Mouse (Mus musculus): ENCODE data around the gene Arhgap25. TPM values are rescaled to one million over a fixed set of nuclear protein-coding genes. Genes with fewer than 3 reads are reported as not detected.
"Not testable (repeated sequence)": the region's sequence is repeated elsewhere in the genome, so short reads cannot be mapped to it uniquely, and the experiment has no call there.

Arhgap25 gene
- polyA plus RNA-seq, 1 experiment from 2014 or later = 1.2 TPM

- no peak for DNase-seq (ENCODE audit: low spot score)
- Histone ChIP-seq H3K36me3 (ENCODE audit: control insufficient read depth, insufficient read depth, low read length) (no peaks in the 10 kb centered on the region), H3K27ac (ENCODE audit: low read depth, low read length) (no peak overlapping the region), H3K4me1 (ENCODE audit: control insufficient read depth, insufficient read depth, low read length) (peaks cover 1% of the 10 kb centered on the region; the same call in 1 of the 2 replicates), H3K4me3 (ENCODE audit: low read depth, low read length) (no peak overlapping the region), H3K4me2 (ENCODE audit: low read length) (no peak overlapping the region), H3K9ac (ENCODE audit: low read length) (no peak overlapping the region), H3K27me3 (replicated peaks; ENCODE audit: control insufficient read depth, insufficient read depth, low read length) (no peaks in the 10 kb centered on the region), H3K9me3 (replicated peaks; ENCODE audit: control insufficient read depth, low read length) (no peaks in the 10 kb centered on the region)
- no peak for ATAC-seq
- 93% methylated on average over 6 of the region's 6 CpGs for WGBS
These were observed 5.1 kb downstream of the Arhgap25 start for GRCm38 (mm10) chr6:87527846-87528557.

GRCm38 (mm10) chr6:87527366-87527765 lies 5.7 kb downstream of the Arhgap25 start:
- no peak for DNase-seq (ENCODE audit: low spot score)
- H3K9ac ChIP-seq (ENCODE audit: low read length) = no peak overlapping the region
- no peaks in the 10 kb centered on the region for H3K27me3 ChIP-seq (replicated peaks; ENCODE audit: control insufficient read depth, insufficient read depth, low read length)
- H3K4me2 ChIP-seq (ENCODE audit: low read length) = no peak overlapping the region
- 94% methylated on average over 4 of the region's 4 CpGs for WGBS
- H3K4me1 ChIP-seq (ENCODE audit: control insufficient read depth, insufficient read depth, low read length) = no peaks in the 10 kb centered on the region; the same call in 1 of the 2 replicates
- H3K4me3 ChIP-seq (ENCODE audit: low read depth, low read length) = no peak overlapping the region
- no peaks in the 10 kb centered on the region for H3K9me3 ChIP-seq (replicated peaks; ENCODE audit: control insufficient read depth, low read length)
- H3K27ac ChIP-seq (ENCODE audit: low read depth, low read length) = no peak overlapping the region
- no peaks in the 10 kb centered on the region for H3K36me3 ChIP-seq (ENCODE audit: control insufficient read depth, insufficient read depth, low read length)
- ATAC-seq = no peak

GRCm38 (mm10) chr6:87525126-87525525 lies 7.9 kb downstream of the Arhgap25 start:
- no peaks in the 10 kb centered on the region; the same call in 1 of the 2 replicates for H3K4me1 ChIP-seq (ENCODE audit: control insufficient read depth, insufficient read depth, low read length)
- H3K36me3 ChIP-seq (ENCODE audit: control insufficient read depth, insufficient read depth, low read length) = no peaks in the 10 kb centered on the region
- no peak for DNase-seq (ENCODE audit: low spot score)
- H3K27ac ChIP-seq (ENCODE audit: low read depth, low read length) = no peak overlapping the region
- no peak overlapping the region for H3K9ac ChIP-seq (ENCODE audit: low read length)
- no peak overlapping the region for H3K4me3 ChIP-seq (ENCODE audit: low read depth, low read length)
- no peak overlapping the region for H3K4me2 ChIP-seq (ENCODE audit: low read length)
- H3K9me3 ChIP-seq (replicated peaks; ENCODE audit: control insufficient read depth, low read length) = no peaks in the 10 kb centered on the region
- WGBS = 94% methylated on average over 10 of the region's 10 CpGs
- no peaks in the 10 kb centered on the region for H3K27me3 ChIP-seq (replicated peaks; ENCODE audit: control insufficient read depth, insufficient read depth, low read length)
- no peak for ATAC-seq

- H3K4me2 ChIP-seq (ENCODE audit: low read length) = no peak overlapping the region
- ATAC-seq (no peak), DNase-seq (ENCODE audit: low spot score) (no peak)
- no peaks in the 10 kb centered on the region for H3K27me3 ChIP-seq (replicated peaks; ENCODE audit: control insufficient read depth, insufficient read depth, low read length)
- no peak overlapping the region for H3K4me3 ChIP-seq (ENCODE audit: low read depth, low read length)
- WGBS = 96% methylated on average over 4 of the region's 4 CpGs
- no peak overlapping the region for H3K27ac ChIP-seq (ENCODE audit: low read depth, low read length)
- no peaks in the 10 kb centered on the region for H3K36me3 ChIP-seq (ENCODE audit: control insufficient read depth, insufficient read depth, low read length)
- no peaks in the 10 kb centered on the region; the same call in 1 of the 2 replicates for H3K4me1 ChIP-seq (ENCODE audit: control insufficient read depth, insufficient read depth, low read length)
- H3K9ac ChIP-seq (ENCODE audit: low read length) = no peak overlapping the region
- H3K9me3 ChIP-seq (replicated peaks; ENCODE audit: control insufficient read depth, low read length) = no peaks in the 10 kb centered on the region
These were observed 8.8 kb downstream of the Arhgap25 start for GRCm38 (mm10) chr6:87524281-87524680.

GRCm38 (mm10) chr6:87523736-87524135 lies 9.3 kb downstream of the Arhgap25 start:
- Histone ChIP-seq H3K9me3 (replicated peaks; ENCODE audit: control insufficient read depth, low read length) (no peaks in the 10 kb centered on the region), H3K4me1 (ENCODE audit: control insufficient read depth, insufficient read depth, low read length) (no peaks in the 10 kb centered on the region; the same call in 1 of the 2 replicates), H3K4me3 (ENCODE audit: low read depth, low read length) (no peak overlapping the region), H3K4me2 (ENCODE audit: low read length) (no peak overlapping the region), H3K36me3 (ENCODE audit: control insufficient read depth, insufficient read depth, low read length) (no peaks in the 10 kb centered on the region), H3K9ac (ENCODE audit: low read length) (no peak overlapping the region), H3K27me3 (replicated peaks; ENCODE audit: control insufficient read depth, insufficient read depth, low read length) (no peaks in the 10 kb centered on the region), H3K27ac (ENCODE audit: low read depth, low read length) (no peak overlapping the region)
- DNase-seq (ENCODE audit: low spot score) (no peak), ATAC-seq (no peak)
- WGBS = 48% methylated on average over 7 of the region's 7 CpGs

- WGBS = 78% methylated on average over 2 of the region's 2 CpGs
- DNase-seq (ENCODE audit: low spot score) = no peak
- no peak overlapping the region for H3K27ac ChIP-seq (ENCODE audit: low read depth, low read length)
- H3K4me1 ChIP-seq (ENCODE audit: control insufficient read depth, insufficient read depth, low read length) = no peaks in the 10 kb centered on the region; the same call in 1 of the 2 replicates
- no peaks in the 10 kb centered on the region for H3K9me3 ChIP-seq (replicated peaks; ENCODE audit: control insufficient read depth, low read length)
- no peak for ATAC-seq
- H3K4me3 ChIP-seq (ENCODE audit: low read depth, low read length) = no peak overlapping the region
- H3K4me2 ChIP-seq (ENCODE audit: low read length) = no peak overlapping the region
- no peaks in the 10 kb centered on the region for H3K27me3 ChIP-seq (replicated peaks; ENCODE audit: control insufficient read depth, insufficient read depth, low read length)
- no peak overlapping the region for H3K9ac ChIP-seq (ENCODE audit: low read length)
- no peaks in the 10 kb centered on the region for H3K36me3 ChIP-seq (ENCODE audit: control insufficient read depth, insufficient read depth, low read length)
These were observed 10.0 kb downstream of the Arhgap25 start for GRCm38 (mm10) chr6:87523085-87523484.

- H3K27ac ChIP-seq (ENCODE audit: low read depth, low read length) = no peak overlapping the region
- no peaks in the 10 kb centered on the region for H3K9me3 ChIP-seq (replicated peaks; ENCODE audit: control insufficient read depth, low read length)
- no peak overlapping the region for H3K4me3 ChIP-seq (ENCODE audit: low read depth, low read length)
- H3K36me3 ChIP-seq (ENCODE audit: control insufficient read depth, insufficient read depth, low read length) = no peaks in the 10 kb centered on the region
- 28% methylated on average over 3 of the region's 3 CpGs for WGBS
- no peak overlapping the region for H3K4me2 ChIP-seq (ENCODE audit: low read length)
- ATAC-seq = no peak
- DNase-seq (ENCODE audit: low spot score) = peak; percentile 44
- H3K9ac ChIP-seq (ENCODE audit: low read length) = no peak overlapping the region
- no peaks in the 10 kb centered on the region for H3K27me3 ChIP-seq (replicated peaks; ENCODE audit: control insufficient read depth, insufficient read depth, low read length)
- no peaks in the 10 kb centered on the region; the same call in 1 of the 2 replicates for H3K4me1 ChIP-seq (ENCODE audit: control insufficient read depth, insufficient read depth, low read length)
These were observed 10.8 kb downstream of the Arhgap25 start for GRCm38 (mm10) chr6:87522236-87522635.

- DNase-seq (ENCODE audit: low spot score); H3K4me2 ChIP-seq (ENCODE audit: low read length); H3K27me3 ChIP-seq (replicated peaks; ENCODE audit: control insufficient read depth, insufficient read depth, low read length); ATAC-seq; H3K4me1 ChIP-seq (ENCODE audit: control insufficient read depth, insufficient read depth, low read length); H3K9me3 ChIP-seq (replicated peaks; ENCODE audit: control insufficient read depth, low read length); H3K27ac ChIP-seq (ENCODE audit: low read depth, low read length); H3K9ac ChIP-seq (ENCODE audit: low read length); H3K4me3 ChIP-seq (ENCODE audit: low read depth, low read length); H3K36me3 ChIP-seq (ENCODE audit: control insufficient read depth, insufficient read depth, low read length): not testable (repeated sequence)
- 92% methylated on average over 6 of the region's 6 CpGs for WGBS
These were observed 11.4 kb downstream of the Arhgap25 start for GRCm38 (mm10) chr6:87521705-87522104.

GRCm38 (mm10) chr6:87520572-87520971 lies 12.5 kb downstream of the Arhgap25 start:
- WGBS = 88% methylated on average over 8 of the region's 8 CpGs
- no peak overlapping the region for H3K4me3 ChIP-seq (ENCODE audit: low read depth, low read length)
- DNase-seq (ENCODE audit: low spot score) = no peak

More at GRCm38 (mm10) chr6:87520572-87520971, 12.5 kb downstream of the Arhgap25 start:
- Histone ChIP-seq H3K9ac (ENCODE audit: low read length) (no peak overlapping the region), H3K4me2 (ENCODE audit: low read length) (no peak overlapping the region), H3K36me3 (ENCODE audit: control insufficient read depth, insufficient read depth, low read length) (no peaks in the 10 kb centered on the region), H3K4me1 (ENCODE audit: control insufficient read depth, insufficient read depth, low read length) (no peaks in the 10 kb centered on the region; the same call in 1 of the 2 replicates), H3K27me3 (replicated peaks; ENCODE audit: control insufficient read depth, insufficient read depth, low read length) (no peaks in the 10 kb centered on the region), H3K27ac (ENCODE audit: low read depth, low read length) (no peak overlapping the region), H3K9me3 (replicated peaks; ENCODE audit: control insufficient read depth, low read length) (no peaks in the 10 kb centered on the region)
- no peak for ATAC-seq
